Mouse (Mus musculus) liver, postnatal 0 days (tissue): ENCODE measurements at regions not wholly inside any gene's neighbourhood (a gene's known extent, or its start where the extent isn't known, plus 50 kb on each side); places are given as distances from the start of the nearest gene placed in this dataset.

ENCODE experiments used
- ATAC-seq: fragments of 200-750 bp; cut with Nextera tagmentation; 2 replicates; pipeline ENCODE4 v1.8.0; 2017; ENCODE audit warnings: mild to moderate bottlenecking, moderate library complexity
- DNase-seq: peaks from one replicate; pipeline ENCODE4 v3.0.0-alpha.2; 2016
- H3K27ac ChIP-seq: fragments of 300-500 bp; sonication (generic); 2 replicates; pipeline ENCODE4 v1.5.1; 2014; ENCODE audit warnings: antibody characterized with exemption, moderate library complexity, mild to moderate bottlenecking, low read depth
- H3K27me3 ChIP-seq: fragments of 300-500 bp; sonication (generic); 2 replicates; pipeline ENCODE4 v1.6.1; 2014; ENCODE audit warnings: low read length, control low read depth, mixed read lengths; ENCODE audit not compliant: insufficient read depth
- H3K36me3 ChIP-seq: fragments of 300-500 bp; sonication (generic); replicated peaks from 2 replicates; pipeline ENCODE4 v1.6.1; 2014; ENCODE audit warnings: mild to moderate bottlenecking, control low read depth, low read length, moderate library complexity, mixed read lengths; ENCODE audit not compliant: insufficient read depth
- H3K4me1 ChIP-seq: fragments of 300-500 bp; sonication (generic); 2 replicates; pipeline ENCODE4 v1.6.1; 2014; ENCODE audit warnings: antibody characterized with exemption, mild to moderate bottlenecking, control low read depth; ENCODE audit not compliant: insufficient read depth
- H3K4me2 ChIP-seq: fragments of 300-500 bp; sonication (generic); 2 replicates; pipeline ENCODE4 v1.6.1; 2014; ENCODE audit warnings: low read depth, mild to moderate bottlenecking, low read length, moderate library complexity, mixed read lengths
- H3K4me3 ChIP-seq: fragments of 300-500 bp; sonication (generic); 2 replicates; pipeline ENCODE4 v1.5.1; 2014; ENCODE audit warnings: low read depth, low read length
- H3K9ac ChIP-seq: fragments of 300-500 bp; sonication (generic); replicated peaks from 2 replicates; pipeline ENCODE4 v1.6.1; 2014; ENCODE audit warnings: mild to moderate bottlenecking, moderate library complexity
- H3K9me3 ChIP-seq: fragments of 300-500 bp; sonication (generic); 2 replicates; pipeline ENCODE4 v1.6.1; 2016; ENCODE audit warnings: mild to moderate bottlenecking, control low read depth, low read length, mixed read lengths
- CTCF ChIP-seq: sonication (generic); IDR thresholded peaks from 2 replicates; pipeline ENCODE4 v1.5.1; 2016; ENCODE audit warnings: antibody characterized with exemption, low read depth
- EP300 ChIP-seq: IDR thresholded peaks from 2 replicates; pipeline ENCODE4 v1.6.1; 2016; ENCODE audit warnings: antibody characterized with exemption, low read depth, mild to moderate bottlenecking
- WGBS: fragments of 180-500 bp; shearing (Covaris S2); extraction: QIAGEN DNeasy Blood & Tissue Kit; methylation state at CpG from one replicate; pipeline ENCODE4 v1.1.7; 2014; ENCODE audit not compliant: insufficient replicate concordance; 5-methylcytosine and 5-hydroxymethylcytosine counted together

DNA sequence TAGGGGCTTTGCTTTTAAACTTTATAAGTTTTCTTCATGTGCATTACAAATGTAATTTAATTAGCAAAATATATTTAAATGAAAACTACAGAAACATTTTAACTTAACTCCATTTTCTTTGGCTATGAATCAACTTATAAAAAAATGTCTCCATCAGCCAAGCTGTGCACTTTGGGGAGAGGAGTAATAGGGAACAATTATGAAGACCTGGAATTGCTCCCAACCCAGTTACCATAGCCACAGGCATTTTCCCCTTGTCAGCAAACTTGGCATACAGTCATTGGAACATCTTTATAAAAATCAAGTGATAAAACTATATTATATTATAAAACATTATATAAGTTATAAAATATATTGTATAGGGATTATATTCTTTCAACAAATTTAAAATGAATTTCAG, 65.0 kb downstream of the Atxn7l3b start:
- no peaks in the 10 kb centered on the region for H3K4me1 ChIP-seq
- H3K27me3 ChIP-seq, result no peaks in the 10 kb centered on the region
- H3K36me3 ChIP-seq, result no peaks in the 10 kb centered on the region
- H3K4me2 ChIP-seq, result no peak overlapping the region
- DNase-seq (no peak), ATAC-seq (no peak)
- H3K27ac ChIP-seq, result no peak overlapping the region
- H3K9ac ChIP-seq, result no peak overlapping the region
- no peaks in the 10 kb centered on the region for H3K9me3 ChIP-seq
- TF ChIP-seq EP300, result no peak
- TF ChIP-seq CTCF, result no peak
- no peak overlapping the region for H3K4me3 ChIP-seq

DNA sequence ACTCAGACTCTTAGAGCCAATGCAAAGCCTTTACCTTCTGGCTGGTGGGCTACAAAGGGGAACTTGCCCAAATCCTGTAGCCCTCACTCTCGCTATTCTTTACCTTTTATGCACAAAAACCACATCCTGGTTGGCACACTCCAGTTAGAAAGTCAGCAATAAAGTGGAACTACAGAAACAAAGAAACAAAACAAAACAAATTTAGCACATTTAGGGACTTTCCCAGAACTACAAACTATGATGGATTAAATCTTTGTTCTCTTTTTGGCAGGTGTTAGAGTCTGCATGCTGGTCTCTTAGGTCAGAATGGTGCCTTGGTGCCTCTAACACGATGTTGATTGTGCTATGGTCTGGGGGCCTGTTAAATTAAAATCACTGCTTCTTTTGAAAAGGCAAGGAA, 65.4 kb downstream of the Atxn7l3b start:
- H3K27me3 ChIP-seq, result no peaks in the 10 kb centered on the region
- no peaks in the 10 kb centered on the region for H3K9me3 ChIP-seq
- TF ChIP-seq EP300 (no peak), CTCF (no peak)
- DNase-seq, result no peak
- H3K4me2 ChIP-seq, result no peak overlapping the region
- H3K4me3 ChIP-seq, result no peak overlapping the region
- 22% methylated on average over 2 of the region's 2 CpGs for WGBS
- H3K4me1 ChIP-seq, result no peaks in the 10 kb centered on the region
- no peak for ATAC-seq
- no peak overlapping the region for H3K27ac ChIP-seq
- no peaks in the 10 kb centered on the region for H3K36me3 ChIP-seq
- H3K9ac ChIP-seq, result no peak overlapping the region

DNA sequence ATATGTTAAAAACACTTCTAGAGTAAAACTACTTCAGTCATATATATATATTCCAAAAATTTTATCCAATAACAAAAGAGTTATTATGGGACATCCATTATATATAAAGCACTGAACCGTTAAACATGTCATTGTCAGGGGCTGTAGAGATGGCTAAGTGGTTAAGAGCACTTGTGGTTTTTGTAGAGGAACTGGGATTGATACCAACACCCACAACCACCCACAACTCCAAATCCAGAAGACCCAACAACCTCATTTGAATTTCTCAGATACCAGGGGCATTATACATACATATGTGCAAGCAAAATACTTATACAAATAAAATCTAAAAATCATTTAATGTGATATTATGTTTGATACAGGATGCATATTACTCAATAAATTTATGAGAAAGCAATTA, 76.8 kb downstream of the Atxn7l3b start:
- H3K27ac ChIP-seq, result no peak overlapping the region
- DNase-seq (no peak), ATAC-seq (no peak)
- WGBS, result 30% methylated on average over 1 of the region's 1 CpGs
- H3K36me3 ChIP-seq, result no peaks in the 10 kb centered on the region
- no peak overlapping the region for H3K9ac ChIP-seq
- H3K4me2 ChIP-seq, result no peak overlapping the region
- H3K4me3 ChIP-seq, result no peak overlapping the region
- no peaks in the 10 kb centered on the region for H3K27me3 ChIP-seq
- H3K4me1 ChIP-seq, result no peaks in the 10 kb centered on the region
- no peaks in the 10 kb centered on the region for H3K9me3 ChIP-seq
- TF ChIP-seq EP300 (no peak), CTCF (no peak)

DNA sequence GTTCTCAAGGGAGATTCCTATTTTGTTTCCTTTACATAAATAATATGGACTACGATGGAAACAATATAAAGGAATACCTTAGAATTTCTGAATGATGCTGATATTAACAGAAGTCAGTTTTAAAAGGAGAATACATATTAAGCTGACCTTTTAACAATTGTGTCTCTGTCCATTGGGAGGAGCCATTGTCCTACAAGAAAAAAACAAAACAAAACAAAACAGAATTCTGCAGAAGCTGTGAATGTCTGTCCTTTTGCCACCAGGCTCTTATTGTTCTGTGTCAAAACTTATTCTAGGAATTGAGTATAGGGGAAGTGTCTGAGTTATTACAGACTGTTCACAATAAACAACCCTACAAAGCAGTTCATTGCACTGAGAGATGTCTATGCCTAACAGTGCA, 82.6 kb downstream of the Atxn7l3b start:
- H3K4me1 ChIP-seq, result no peaks in the 10 kb centered on the region
- ATAC-seq (no peak), DNase-seq (no peak)
- no peak overlapping the region for H3K4me3 ChIP-seq
- WGBS, result 59% methylated on average over 1 of the region's 1 CpGs
- H3K27me3 ChIP-seq, result no peaks in the 10 kb centered on the region
- no peak for TF ChIP-seq EP300
- peak; percentile 17; the same call in 1 of the 2 replicates for TF ChIP-seq CTCF
- no peaks in the 10 kb centered on the region for H3K36me3 ChIP-seq
- no peaks in the 10 kb centered on the region; the same call in 1 of the 2 replicates for H3K9me3 ChIP-seq
- no peak overlapping the region for H3K4me2 ChIP-seq
- H3K9ac ChIP-seq, result no peak overlapping the region
- no peak overlapping the region for H3K27ac ChIP-seq

DNA sequence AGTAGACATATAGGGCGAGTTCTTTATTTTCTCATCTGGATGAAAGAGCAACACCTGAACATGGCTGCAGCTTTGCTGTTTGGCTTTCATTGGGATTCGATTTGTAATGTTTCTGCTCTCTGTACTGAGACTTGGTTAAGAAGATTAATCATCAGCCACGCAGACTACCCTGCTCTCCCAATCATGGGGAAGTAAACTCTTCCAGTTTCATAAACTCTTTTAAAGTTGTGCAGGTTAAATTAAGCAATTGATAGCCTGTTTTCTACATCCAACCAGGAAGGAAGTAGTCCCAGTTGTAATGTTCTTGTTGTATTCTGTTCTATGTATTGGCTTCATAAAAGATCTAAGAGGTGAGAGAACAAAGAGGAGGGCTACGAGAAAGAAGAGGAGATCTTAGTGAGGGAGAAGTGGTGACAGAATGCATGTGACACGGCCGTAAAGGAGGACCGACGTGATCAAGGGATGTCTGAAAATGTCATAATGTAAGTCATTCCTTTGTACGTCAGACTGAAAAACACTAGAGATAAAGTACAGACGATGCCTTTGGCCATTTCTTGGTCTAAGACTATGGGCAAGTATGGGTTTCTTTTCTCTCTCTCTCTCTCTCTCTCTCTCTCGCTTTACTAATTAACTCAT, 91.3 kb downstream of the Atxn7l3b start:
- no peaks in the 10 kb centered on the region for H3K4me1 ChIP-seq
- no peaks in the 10 kb centered on the region for H3K27me3 ChIP-seq
- ATAC-seq (no peak), DNase-seq (no peak)
- no peaks in the 10 kb centered on the region; the same call in 1 of the 2 replicates for H3K9me3 ChIP-seq
- 65% methylated on average over 11 of the region's 11 CpGs for whole genome bisulfite sequencing
- no peak overlapping the region for H3K4me2 ChIP-seq
- H3K36me3 ChIP-seq, result no peaks in the 10 kb centered on the region
- no peak overlapping the region for H3K27ac ChIP-seq
- H3K9ac ChIP-seq, result no peak overlapping the region
- TF ChIP-seq CTCF, result no peak
- no peak for TF ChIP-seq EP300
- 0 out of 2 replicates have a peak overlapping the region, but pooled peaks have one; percentile 4 for H3K4me3 ChIP-seq

DNA sequence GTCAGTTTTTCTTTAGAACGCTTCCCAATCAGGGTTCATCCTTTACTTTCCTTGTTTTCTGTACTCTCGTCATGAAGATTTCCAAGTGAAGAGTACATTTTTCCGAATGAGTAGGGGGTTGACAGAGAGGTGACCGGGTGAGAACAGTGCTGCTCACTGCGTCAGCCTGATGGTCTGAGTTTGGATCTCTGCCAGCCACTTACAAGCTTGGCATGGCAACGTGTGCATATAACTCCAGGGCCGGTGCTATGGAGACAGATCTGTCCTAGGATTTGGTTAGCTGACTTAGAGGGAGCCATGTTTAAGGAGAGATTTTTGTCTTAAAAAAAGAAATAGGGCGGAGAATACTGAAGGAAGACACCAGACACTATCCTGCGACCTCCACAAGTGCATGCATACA, 92.8 kb downstream of the Atxn7l3b start:
- TF ChIP-seq EP300, result no peak
- TF ChIP-seq CTCF, result no peak
- H3K27ac ChIP-seq, result no peak overlapping the region
- no peaks in the 10 kb centered on the region for H3K27me3 ChIP-seq
- H3K4me2 ChIP-seq, result 0 out of 2 replicates have a peak overlapping the region, but pooled peaks have one; percentile 13
- DNase-seq (no peak), ATAC-seq (no peak)
- no peaks in the 10 kb centered on the region for H3K9me3 ChIP-seq
- H3K4me3 ChIP-seq, result no peak overlapping the region
- no peaks in the 10 kb centered on the region for H3K36me3 ChIP-seq
- H3K9ac ChIP-seq, result no peak overlapping the region
- no peaks in the 10 kb centered on the region for H3K4me1 ChIP-seq
- WGBS, result 79% methylated on average over 9 of the region's 9 CpGs

DNA sequence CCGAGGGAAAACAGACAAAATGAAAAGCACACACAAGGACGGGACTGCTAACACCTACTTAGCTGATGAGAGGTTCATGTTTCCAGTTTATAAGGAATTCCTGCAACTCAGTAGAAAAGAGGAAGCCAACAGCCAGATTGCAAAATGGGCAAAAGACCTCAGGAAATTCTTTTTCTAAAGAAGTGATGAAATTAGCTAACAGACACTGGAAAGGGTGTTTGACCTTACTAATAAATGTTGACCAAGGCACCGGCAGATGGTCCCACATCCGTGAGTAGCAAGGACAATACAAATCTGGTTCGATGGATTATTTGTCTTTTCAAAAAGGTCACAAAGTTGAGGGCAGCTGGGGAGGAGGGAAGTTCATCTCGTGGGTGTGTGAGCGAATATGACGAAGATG, 93.3 kb downstream of the Atxn7l3b start:
- Histone ChIP-seq H3K9ac (no peak overlapping the region), H3K4me2 (peak overlapping the region; percentile 13; the same call in 1 of the 2 replicates), H3K27me3 (no peaks in the 10 kb centered on the region), H3K4me3 (no peak overlapping the region), H3K27ac (no peak overlapping the region), H3K36me3 (no peaks in the 10 kb centered on the region), H3K4me1 (no peaks in the 10 kb centered on the region), H3K9me3 (no peaks in the 10 kb centered on the region)
- DNase-seq (no peak), ATAC-seq (no peak)
- WGBS, result 55% methylated on average over 8 of the region's 8 CpGs
- TF ChIP-seq EP300 (no peak), CTCF (no peak)
